Mouse (Mus musculus) heart, postnatal 4 days (tissue): ENCODE data around the gene Aipl1. TPM values are rescaled to one million over a fixed set of nuclear protein-coding genes. Genes with fewer than 3 reads are reported as not detected.

ENCODE experiments used
- total RNA-seq, 2 experiments: library from RNA; stranded (reverse); gene quantifications; 2 replicates each; pipeline ENCODE4 v1.2.3; 2021

Aipl1 gene
- total RNA-seq, 2 experiments from 2014 or later = 0.29 TPM; not detected in 1

Other genes with a start within 250 kb of the Aipl1 start
- 10 to 100 TPM; 30.5 to 38.3 TPM for gene Pimreg, start 4.5 kb upstream of the Aipl1 start, total RNA-seq
- 1 to 10 TPM; 1.7 TPM for gene Pitpnm3, start 98.3 kb upstream of the Aipl1 start, total RNA-seq
- under 1 TPM; 0.45 TPM for gene Gm43951, start 169.3 kb upstream of the Aipl1 start, total RNA-seq
- gene 4933427D14Rik, start 169.9 kb upstream of the Aipl1 start, total RNA-seq = 1 to 10 TPM; 6.0 to 7.4 TPM
- gene Txndc17, start 170.0 kb upstream of the Aipl1 start, total RNA-seq = 10 to 100 TPM; 47.4 to 48.7 TPM
- gene Med31, start 178.1 kb upstream of the Aipl1 start, total RNA-seq = 10 to 100 TPM; 12.0 to 12.5 TPM
- under 1 TPM; 0.38 to 0.50 TPM for gene Slc13a5, start 229.7 kb upstream of the Aipl1 start, total RNA-seq